Mouse (Mus musculus) lung, embryonic 16.5 days (tissue): ENCODE results near the gene Arsb. TPM values are rescaled to one million over a fixed set of nuclear protein-coding genes. Genes with fewer than 3 reads are reported as not detected.
"Not testable (repeated sequence)": the region's sequence is repeated elsewhere in the genome, so short reads cannot be mapped to it uniquely, and the experiment has no call there.

Experiments used
- ATAC-seq: fragments of 200-750 bp; cut with Nextera tagmentation; 2 replicates; pipeline ENCODE4 v1.8.0; 2017; ENCODE audit warnings: low read depth, mild to moderate bottlenecking, moderate library complexity
- H3K27ac ChIP-seq: fragments of 300-500 bp; sonication (generic); 2 replicates; pipeline ENCODE4 v1.5.1; 2014; ENCODE audit warnings: mild to moderate bottlenecking, control low read depth, low read length
- H3K27me3 ChIP-seq: fragments of 300-500 bp; sonication (generic); 2 replicates; pipeline ENCODE4 v1.6.1; 2014; ENCODE audit warnings: low read depth, low read length, mixed read lengths; ENCODE audit not compliant: control insufficient read depth, insufficient read depth
- H3K36me3 ChIP-seq: fragments of 300-500 bp; sonication (generic); 2 replicates; pipeline ENCODE4 v1.6.1; 2014; ENCODE audit warnings: low read length; ENCODE audit not compliant: control insufficient read depth, insufficient read depth
- H3K4me1 ChIP-seq: fragments of 300-500 bp; sonication (generic); replicated peaks from 2 replicates; pipeline ENCODE4 v1.6.1; 2014; ENCODE audit warnings: low read length, mixed read lengths; ENCODE audit not compliant: control insufficient read depth, insufficient read depth
- H3K4me2 ChIP-seq: fragments of 300-500 bp; sonication (generic); 2 replicates; pipeline ENCODE4 v1.6.1; 2014; ENCODE audit warnings: low read depth, low read length, control low read depth
- H3K4me3 ChIP-seq: fragments of 300-500 bp; sonication (generic); 2 replicates; pipeline ENCODE4 v1.5.1; 2014; ENCODE audit warnings: mild to moderate bottlenecking, low read length, control low read depth
- H3K9ac ChIP-seq: fragments of 300-500 bp; sonication (generic); 2 replicates; pipeline ENCODE4 v1.6.1; 2014; ENCODE audit warnings: low read length, control low read depth
- H3K9me3 ChIP-seq: fragments of 300-500 bp; sonication (generic); 2 replicates; pipeline ENCODE4 v1.6.1; 2016; ENCODE audit warnings: low read length; ENCODE audit not compliant: control insufficient read depth
- WGBS: fragments of 180-500 bp; shearing (Covaris S2); extraction: QIAGEN DNeasy Blood & Tissue Kit; methylation state at CpG from one replicate; pipeline ENCODE4 v1.1.7; 2014; 5-methylcytosine and 5-hydroxymethylcytosine counted together
- polyA plus RNA-seq: library from polyadenylated mRNA; unstranded; fragments of >200 nt; fragmentation: Nextera tagmentation; extraction: Ambion mirVana; gene quantifications from 2 replicates; pipeline ENCODE4 v1.2.1, GENCODE M21; 2015

The Arsb gene
- polyA plus RNA-seq, 1 experiment from 2014 or later: 17.2 TPM

- Histone ChIP-seq H3K27me3 (no peaks in the 10 kb centered on the region), H3K4me1 (peaks cover 6% of the 10 kb centered on the region), H3K36me3 (no peaks in the 10 kb centered on the region; the same call in 1 of the 2 replicates), H3K4me3 (no peak overlapping the region), H3K27ac (no peak overlapping the region), H3K4me2 (no peak overlapping the region), H3K9ac (no peak overlapping the region), H3K9me3 (peaks cover 2% of the 10 kb centered on the region; the same call in 1 of the 2 replicates)
- ATAC-seq: no peak
- WGBS: 72% methylated on average over 5 of the region's 5 CpGs
Measured at GRCm38 (mm10) chr13:93782823-93783222, 11.4 kb downstream of the Arsb start.

- Histone ChIP-seq H3K27ac (no peak overlapping the region), H3K36me3 (no peaks in the 10 kb centered on the region; the same call in 1 of the 2 replicates), H3K4me2 (no peak overlapping the region), H3K9me3 (peaks cover 2% of the 10 kb centered on the region; the same call in 1 of the 2 replicates), H3K27me3 (no peaks in the 10 kb centered on the region), H3K9ac (no peak overlapping the region), H3K4me3 (no peak overlapping the region), H3K4me1 (peaks cover 9% of the 10 kb centered on the region)
- no peak for ATAC-seq
- 57% methylated on average over 3 of the region's 3 CpGs for WGBS
Measured at GRCm38 (mm10) chr13:93785329-93785728, 13.9 kb downstream of the Arsb start.

- H3K27me3 ChIP-seq: no peaks in the 10 kb centered on the region
- no peak overlapping the region for H3K4me3 ChIP-seq
- no peak for ATAC-seq
- H3K4me2 ChIP-seq: no peak overlapping the region
- WGBS: 85% methylated on average over 2 of the region's 2 CpGs
- no peak overlapping the region for H3K27ac ChIP-seq
- H3K9ac ChIP-seq: no peak overlapping the region
- peaks cover 9% of the 10 kb centered on the region for H3K4me1 ChIP-seq
- no peaks in the 10 kb centered on the region; the same call in 1 of the 2 replicates for H3K36me3 ChIP-seq
- H3K9me3 ChIP-seq: peaks cover 2% of the 10 kb centered on the region; the same call in 1 of the 2 replicates
Measured at GRCm38 (mm10) chr13:93786051-93786450, 14.6 kb downstream of the Arsb start.

GRCm38 (mm10) chr13:93787647-93788046, 16.2 kb downstream of the Arsb start:
- no peak overlapping the region for H3K9ac ChIP-seq
- no peak overlapping the region for H3K27ac ChIP-seq
- no peak overlapping the region for H3K4me3 ChIP-seq
- no peaks in the 10 kb centered on the region for H3K9me3 ChIP-seq
- 40% methylated on average over 8 of the region's 8 CpGs for WGBS
- no peaks in the 10 kb centered on the region for H3K27me3 ChIP-seq
- peak; percentile 71; the same call in 1 of the 2 replicates for ATAC-seq
- no peak overlapping the region for H3K4me2 ChIP-seq
- H3K4me1 ChIP-seq: peaks cover 9% of the 10 kb centered on the region
- peaks cover 2% of the 10 kb centered on the region; the same call in 1 of the 2 replicates for H3K36me3 ChIP-seq

GRCm38 (mm10) chr13:93792945-93793642, 21.7 kb downstream of the Arsb start:
- H3K27ac ChIP-seq: 0 out of 2 replicates have a peak overlapping the region, but pooled peaks have one; percentile 4

GRCm38 (mm10) chr13:93793643-93794182, 22.3 kb downstream of the Arsb start:
- Histone ChIP-seq H3K36me3 (peaks cover 2% of the 10 kb centered on the region; the same call in 1 of the 2 replicates), H3K27ac (no peak overlapping the region), H3K9me3 (peaks cover 3% of the 10 kb centered on the region; the same call in 1 of the 2 replicates), H3K4me3 (no peak overlapping the region), H3K4me2 (no peak overlapping the region), H3K27me3 (no peaks in the 10 kb centered on the region), H3K4me1 (no peaks in the 10 kb centered on the region), H3K9ac (no peak overlapping the region)
- WGBS: 73% methylated on average over 10 of the region's 10 CpGs
- ATAC-seq: no peak

More at GRCm38 (mm10) chr13:93792945-93793642, 21.7 kb downstream of the Arsb start:
- H3K9ac ChIP-seq: no peak overlapping the region
- 0 out of 2 replicates have a peak, but pooled peaks cover 2% of the 10 kb centered on the region for H3K4me1 ChIP-seq
- H3K4me2 ChIP-seq: no peak overlapping the region
- H3K9me3 ChIP-seq: peaks cover 2% of the 10 kb centered on the region; the same call in 1 of the 2 replicates
- H3K36me3 ChIP-seq: peaks cover 2% of the 10 kb centered on the region; the same call in 1 of the 2 replicates
- WGBS: 41% methylated on average over 11 of the region's 11 CpGs
- no peaks in the 10 kb centered on the region for H3K27me3 ChIP-seq
- H3K4me3 ChIP-seq: no peak overlapping the region
- peak; percentile 73 for ATAC-seq

- H3K4me3 ChIP-seq: no peak overlapping the region
- H3K4me2 ChIP-seq: no peak overlapping the region
- H3K4me1 ChIP-seq: no peaks in the 10 kb centered on the region
- H3K36me3 ChIP-seq: no peaks in the 10 kb centered on the region
- no peak overlapping the region for H3K27ac ChIP-seq
- no peak overlapping the region for H3K9ac ChIP-seq
- H3K27me3 ChIP-seq: no peaks in the 10 kb centered on the region
- 69% methylated on average over 5 of the region's 5 CpGs for WGBS
- no peak for ATAC-seq
- peaks cover 3% of the 10 kb centered on the region; the same call in 1 of the 2 replicates for H3K9me3 ChIP-seq
Measured at GRCm38 (mm10) chr13:93797011-93797600, 25.7 kb downstream of the Arsb start.

- not testable (repeated sequence) for H3K27ac ChIP-seq, H3K36me3 ChIP-seq, H3K4me2 ChIP-seq, H3K4me3 ChIP-seq, ATAC-seq, H3K9me3 ChIP-seq, H3K9ac ChIP-seq, H3K27me3 ChIP-seq, H3K4me1 ChIP-seq
- WGBS: 90% methylated on average over 2 of the region's 2 CpGs
Measured at GRCm38 (mm10) chr13:93810311-93810710, 38.9 kb downstream of the Arsb start.

GRCm38 (mm10) chr13:93814081-93814480, 42.7 kb downstream of the Arsb start:
- Histone ChIP-seq H3K4me2 (no peak overlapping the region), H3K27me3 (no peaks in the 10 kb centered on the region), H3K4me3 (no peak overlapping the region), H3K4me1 (no peaks in the 10 kb centered on the region), H3K27ac (no peak overlapping the region), H3K9me3 (no peaks in the 10 kb centered on the region), H3K36me3 (no peaks in the 10 kb centered on the region), H3K9ac (no peak overlapping the region)
- 87% methylated on average over 6 of the region's 6 CpGs for WGBS
- no peak for ATAC-seq
